Mouse (Mus musculus) CH12.LX (cell line): ENCODE data around the gene Selenoo. TPM values are rescaled to one million over a fixed set of nuclear protein-coding genes. Genes with fewer than 3 reads are reported as not detected.

ENCODE experiments used
- DNase-seq: peaks from one replicate; pipeline ENCODE4 v3.0.0-alpha.2; 2013; ENCODE audit errors: extremely low read depth
- H3K27ac ChIP-seq: 2 replicates; pipeline ENCODE4 v1.5.1; 2012; ENCODE audit warnings: low read depth, mild to moderate bottlenecking, control low read depth, moderate library complexity; ENCODE audit not compliant: insufficient read depth
- H3K27me3 ChIP-seq: replicated peaks from 2 replicates; pipeline ENCODE3; 2012; ENCODE audit warnings: inconsistent platforms
- H3K36me3 ChIP-seq, 2 experiments: replicated peaks in 1 of 2; 2 replicates each; pipeline versions ENCODE3 to v1.6.1; 2012; ENCODE audit warnings: inconsistent platforms in 1 of 2, low read length in 1 of 2, mild to moderate bottlenecking in 1 of 2, mixed read lengths in 1 of 2, moderate library complexity in 1 of 2; ENCODE audit not compliant: control insufficient read depth in 1 of 2, insufficient read depth in 1 of 2
- H3K4me1 ChIP-seq, 2 experiments: 2 replicates each; pipeline ENCODE4 v1.6.1; 2012; ENCODE audit warnings: inconsistent platforms in 1 of 2, moderate library complexity in 1 of 2; ENCODE audit not compliant: insufficient read depth in 2 of 2, control insufficient read depth in 1 of 2
- H3K4me2 ChIP-seq: 2 replicates; pipeline ENCODE4 v1.6.1; 2012; ENCODE audit warnings: low read depth, mild to moderate bottlenecking, control low read depth; ENCODE audit not compliant: poor library complexity, insufficient read depth, severe bottlenecking
- H3K4me3 ChIP-seq, 3 experiments: fragments of 150-350 bp in 1 of 3; sonication (generic) in 1 of 3; replicated peaks in 1 of 3; 2 replicates each; pipeline versions ENCODE3 to v1.5.1; 2011 to 2012; ENCODE audit warnings: low read depth in 2 of 3, low read length in 2 of 3, mild to moderate bottlenecking in 2 of 3, moderate library complexity in 2 of 3, control low read depth in 1 of 3, improper control_type of control experiment in 1 of 3, inconsistent platforms in 1 of 3, mixed read lengths in 1 of 3; ENCODE audit not compliant: poor library complexity in 1 of 3
- H3K79me2 ChIP-seq: replicated peaks from 2 replicates; pipeline ENCODE4 v1.6.1; 2012; ENCODE audit warnings: mild to moderate bottlenecking, moderate library complexity; ENCODE audit not compliant: control insufficient read depth, poor library complexity, insufficient read depth, severe bottlenecking; ENCODE audit errors: extremely low read depth
- H3K9ac ChIP-seq: 2 replicates; pipeline ENCODE4 v1.6.1; 2012; ENCODE audit warnings: low read depth, mild to moderate bottlenecking, control low read depth, moderate library complexity; ENCODE audit not compliant: insufficient read depth
- H3K9me3 ChIP-seq: replicated peaks from 2 replicates; pipeline ENCODE3; 2012; ENCODE audit warnings: low read length, inconsistent platforms, mixed read lengths
- BHLHE40 ChIP-seq: IDR thresholded peaks from 2 replicates; pipeline ENCODE4 v1.6.1; 2011; ENCODE audit warnings: mild to moderate bottlenecking, low read depth, low read length, improper control_type of control experiment
- CHD2 ChIP-seq: IDR thresholded peaks from 2 replicates; pipeline ENCODE4 v1.6.1; 2011; ENCODE audit warnings: low read length, improper control_type of control experiment
- CTCF ChIP-seq, 2 experiments: IDR thresholded peaks in 1 of 2; conservative IDR thresholded peaks in 1 of 2; 2 replicates each; pipeline ENCODE4 v1.5.1; 2011 to 2012; ENCODE audit warnings: low read depth in 2 of 2, low read length in 2 of 2, improper control_type of control experiment in 1 of 2, inconsistent platforms in 1 of 2, mild to moderate bottlenecking in 1 of 2, moderate library complexity in 1 of 2
- E2F4 ChIP-seq: IDR thresholded peaks from 2 replicates; pipeline ENCODE4 v1.6.1; 2011; ENCODE audit warnings: low read depth, low read length, improper control_type of control experiment; ENCODE audit not compliant: insufficient replicate concordance
- ELF1 ChIP-seq: IDR thresholded peaks from 2 replicates; pipeline ENCODE4 v1.6.1; 2014; ENCODE audit warnings: low read depth, mild to moderate bottlenecking, inconsistent platforms, low read length, improper control_type of control experiment
- EP300 ChIP-seq: IDR thresholded peaks from 2 replicates; pipeline ENCODE4 v1.6.1; 2011; ENCODE audit warnings: low read length, improper control_type of control experiment
- GABPA ChIP-seq: IDR thresholded peaks from 2 replicates; pipeline ENCODE4 v1.6.1; 2012; ENCODE audit warnings: low read depth, low read length, improper control_type of control experiment, inconsistent platforms; ENCODE audit not compliant: insufficient replicate concordance
- IRF4 ChIP-seq: IDR thresholded peaks from 2 replicates; pipeline ENCODE4 v1.6.1; 2014; ENCODE audit warnings: low read depth, mild to moderate bottlenecking, inconsistent platforms, low read length, improper control_type of control experiment
- JUN ChIP-seq: IDR thresholded peaks from 2 replicates; pipeline ENCODE4 v1.6.1; 2011; ENCODE audit warnings: low read depth, mild to moderate bottlenecking, low read length, improper control_type of control experiment, moderate library complexity; ENCODE audit not compliant: insufficient read depth
- JUND ChIP-seq: conservative IDR thresholded peaks from 2 replicates; pipeline ENCODE4 v1.6.1; 2011; ENCODE audit warnings: low read depth, low read length, improper control_type of control experiment
- MAZ ChIP-seq: IDR thresholded peaks from 2 replicates; pipeline ENCODE4 v1.6.1; 2012; ENCODE audit warnings: low read depth, mild to moderate bottlenecking, inconsistent platforms, low read length, improper control_type of control experiment, moderate library complexity
- MEF2A ChIP-seq: IDR thresholded peaks from 2 replicates; pipeline ENCODE4 v1.6.1; 2014; ENCODE audit warnings: low read depth, mild to moderate bottlenecking, inconsistent platforms, low read length, improper control_type of control experiment, borderline replicate concordance
- MXI1 ChIP-seq: IDR thresholded peaks from 2 replicates; pipeline ENCODE4 v1.6.1; 2011; ENCODE audit warnings: mild to moderate bottlenecking, low read depth, low read length, improper control_type of control experiment
- MYC ChIP-seq: IDR thresholded peaks from 2 replicates; pipeline ENCODE4 v1.6.1; 2011; ENCODE audit warnings: low read depth, mild to moderate bottlenecking, improper control_type of control experiment, low read length
- NELFE ChIP-seq: IDR thresholded peaks from 2 replicates; pipeline ENCODE4 v1.6.1; 2011; ENCODE audit warnings: low read depth, low read length, improper control_type of control experiment
- NRF1 ChIP-seq: IDR thresholded peaks from 2 replicates; pipeline ENCODE4 v1.6.1; 2014; ENCODE audit warnings: low read depth, mild to moderate bottlenecking, inconsistent platforms, low read length, improper control_type of control experiment, moderate library complexity
- PAX5 ChIP-seq: IDR thresholded peaks from 2 replicates; pipeline ENCODE4 v1.6.1; 2012; ENCODE audit warnings: low read length, inconsistent platforms, mixed read lengths
- RAD21 ChIP-seq: IDR thresholded peaks from 2 replicates; pipeline ENCODE4 v1.6.1; 2011; ENCODE audit warnings: low read depth, mild to moderate bottlenecking, low read length, improper control_type of control experiment, moderate library complexity
- SMC3 ChIP-seq: IDR thresholded peaks from 2 replicates; pipeline ENCODE4 v1.6.1; 2011; ENCODE audit warnings: low read depth, low read length, improper control_type of control experiment
- TCF12 ChIP-seq: IDR thresholded peaks from 2 replicates; pipeline ENCODE4 v1.6.1; 2014; ENCODE audit warnings: low read depth, mild to moderate bottlenecking, inconsistent platforms, low read length, improper control_type of control experiment
- UBTF ChIP-seq: IDR thresholded peaks from 2 replicates; pipeline ENCODE4 v1.6.1; 2012; ENCODE audit warnings: low read depth, mild to moderate bottlenecking, inconsistent platforms, low read length, improper control_type of control experiment, moderate library complexity
- USF1 ChIP-seq: IDR thresholded peaks from 2 replicates; pipeline ENCODE4 v1.6.1; 2014; ENCODE audit warnings: low read depth, mild to moderate bottlenecking, inconsistent platforms, low read length, improper control_type of control experiment
- ZKSCAN1 ChIP-seq: IDR thresholded peaks from 2 replicates; pipeline ENCODE4 v1.6.1; 2012; ENCODE audit warnings: low read depth, inconsistent platforms, low read length, improper control_type of control experiment, borderline replicate concordance
- dilution Hi-C: fragments of 300-500 bp; cut with MboI; formaldehyde crosslinking; loops from 2 replicates; pipeline ENCODE4 v1.14.3; 2020; ENCODE audit warnings: low sequenced_read_pairs; ENCODE audit not compliant: extremely low pct_unique_long_range_greater_than_20kb, extremely low pct_ligation_motif_present
- in situ Hi-C: fragments of 300-500 bp; cut with MboI; formaldehyde crosslinking; loops from 3 replicates; pipeline ENCODE4 v1.14.3; 2019; ENCODE audit warnings: low sequenced_read_pairs, low pct_ligation_motif_present, low pct_unique_long_range_greater_than_20kb, mixed read lengths
- polyA plus RNA-seq: library from polyadenylated mRNA; unstranded; fragments of >175 nt; gene quantifications from 2 replicates; pipeline ENCODE4 v1.2.1, GENCODE M21; 2012; ENCODE audit warnings: low read depth; ENCODE audit not compliant: insufficient read length
- total RNA-seq, 2 experiments: library from RNA; depleted of rRNA; stranded (reverse); fragments of 300-350 nt in 1 of 2; fragments of >200 nt in 1 of 2; gene quantifications; 2 replicates each; pipeline ENCODE4 v1.2.3; 2012 to 2014

The Selenoo gene
- total and polyA plus RNA-seq, 3 experiments: 3.7 to 11.7 (median 8.7) TPM

GRCm38 (mm10) chr15:89044381-89044780, 44.5 kb upstream of the Selenoo start:
- no peaks in the 10 kb centered on the region for H3K36me3 ChIP-seq
- H3K4me1 ChIP-seq: no peaks in the 10 kb centered on the region
- TF ChIP-seq EP300: no peak
- TF ChIP-seq BHLHE40: no peak
- peak in 1 of 2 experiments; percentile 16; a peak in 1 of 4 replicates for TF ChIP-seq CTCF (conservative IDR thresholded peaks at IDR 0.05 in 1 of 2, IDR thresholded peaks at IDR 0.05 in 1 of 2; ENCODE audit: low read depth in 2 of 2, low read length in 2 of 2)
- TF ChIP-seq PAX5: no peak
- H3K9me3 ChIP-seq: peaks cover 9% of the 10 kb centered on the region
- H3K27ac ChIP-seq: no peak overlapping the region
- peaks cover 47% of the 10 kb centered on the region for H3K27me3 ChIP-seq
- in situ Hi-C loops: no loop called here
- no peak overlapping the region for H3K9ac ChIP-seq
- dilution Hi-C loops: no loop called here
- H3K4me2 ChIP-seq: no peak overlapping the region
- H3K79me2 ChIP-seq: no peaks in the 10 kb centered on the region
- H3K4me3 ChIP-seq: no peak overlapping the region
- DNase-seq: no peak

- no peak overlapping the region for H3K4me3 ChIP-seq
- dilution Hi-C loops: no loop called here
- in situ Hi-C loops: no loop called here
- TF ChIP-seq PAX5 (no peak), USF1 (no peak), ELF1 (no peak), BHLHE40 (no peak), SMC3 (no peak), MAZ (no peak), GABPA (no peak), JUN (no peak), NELFE (no peak), MXI1 (no peak), CTCF (conservative IDR thresholded peaks at IDR 0.05 in 1 of 2, IDR thresholded peaks at IDR 0.05 in 1 of 2; ENCODE audit: low read depth in 2 of 2, low read length in 2 of 2) (no peak), RAD21 (no peak)
- no peak overlapping the region for H3K9ac ChIP-seq
- H3K4me1 ChIP-seq: no peaks in the 10 kb centered on the region
- H3K79me2 ChIP-seq: no peaks in the 10 kb centered on the region
- DNase-seq: no peak
- peaks cover 61% of the 10 kb centered on the region for H3K27me3 ChIP-seq
- H3K27ac ChIP-seq: no peak overlapping the region
- H3K4me2 ChIP-seq: no peak overlapping the region
- H3K9me3 ChIP-seq: peaks cover 9% of the 10 kb centered on the region
- no peaks in the 10 kb centered on the region for H3K36me3 ChIP-seq
These were observed 42.5 kb upstream of the Selenoo start for GRCm38 (mm10) chr15:89046356-89046755.

GRCm38 (mm10) chr15:89054666-89055065, 34.2 kb upstream of the Selenoo start:
- H3K4me3 ChIP-seq: no peak overlapping the region
- H3K79me2 ChIP-seq: no peaks in the 10 kb centered on the region
- dilution Hi-C loops (no loop called here), in situ Hi-C loops (loop anchor here (25.0 kb wide), 1 partner anchor 92 kb away; the partner anchor contains the start of gene Ttll8)
- TF ChIP-seq BHLHE40 (no peak), JUND (no peak), ELF1 (no peak), MXI1 (no peak), NELFE (no peak), USF1 (no peak), NRF1 (no peak), MYC (no peak), IRF4 (no peak), EP300 (no peak), CHD2 (no peak), ZKSCAN1 (no peak), E2F4 (no peak), UBTF (no peak), TCF12 (no peak), MEF2A (no peak), RAD21 (no peak)
- no peak overlapping the region for H3K27ac ChIP-seq
- no peak overlapping the region for H3K9ac ChIP-seq
- peaks cover 84% of the 10 kb centered on the region for H3K27me3 ChIP-seq
- H3K4me1 ChIP-seq: no peaks in the 10 kb centered on the region
- DNase-seq: no peak
- H3K9me3 ChIP-seq: no peaks in the 10 kb centered on the region
- H3K4me2 ChIP-seq: no peak overlapping the region
- no peaks in the 10 kb centered on the region for H3K36me3 ChIP-seq
